Mouse (Mus musculus) adrenal gland (tissue): Measurements from ENCODE around the gene Mob4.
"Not testable (repeated sequence)": the region's sequence is repeated elsewhere in the genome, so short reads cannot be mapped to it uniquely, and the experiment has no call there.

Source experiments
- intact Hi-C: fragments of 180-260 bp; cut with DNase I; formaldehyde crosslinking; loops from one replicate; pipeline ENCODE4 v1.15.1; 2025
- long read RNA-seq, 2 experiments: library from polyadenylated mRNA; unstranded; transcript quantifications; one replicate each; pipeline ENCODE4 v2.0.0; 2020; ENCODE audit warnings: borderline replicate concordance in 1 of 2; ENCODE audit not compliant: insufficient replicate concordance in 1 of 2

The Mob4 gene
- long read RNA-seq, experiment 1, transcript Mob4-202 (7 exons, 1,816 nt): minor isoform, 8 of 617 reads
- long read RNA-seq, experiment 1, transcript Mob4-206 (8 exons, 901 nt): minor isoform, 7 of 617 reads
- long read RNA-seq, experiment 1, transcript Mob4-205 (8 exons, 2,840 nt): major isoform, 487 of 617 reads
- long read RNA-seq, experiment 1, partial matches to known transcripts: 53 of 617 reads
- long read RNA-seq, experiment 1, other reads (novel, unspliced or antisense): 59 of 617 reads
- long read RNA-seq, experiment 2, transcript Mob4-206 (8 exons, 901 nt): minor isoform, 5 of 462 reads
- long read RNA-seq, experiment 2, transcript Mob4-205 (8 exons, 2,840 nt): major isoform, 376 of 462 reads
- long read RNA-seq, experiment 2, partial matches to known transcripts: 24 of 462 reads
- long read RNA-seq, experiment 2, other reads (novel, unspliced or antisense): 48 of 462 reads

DNA sequence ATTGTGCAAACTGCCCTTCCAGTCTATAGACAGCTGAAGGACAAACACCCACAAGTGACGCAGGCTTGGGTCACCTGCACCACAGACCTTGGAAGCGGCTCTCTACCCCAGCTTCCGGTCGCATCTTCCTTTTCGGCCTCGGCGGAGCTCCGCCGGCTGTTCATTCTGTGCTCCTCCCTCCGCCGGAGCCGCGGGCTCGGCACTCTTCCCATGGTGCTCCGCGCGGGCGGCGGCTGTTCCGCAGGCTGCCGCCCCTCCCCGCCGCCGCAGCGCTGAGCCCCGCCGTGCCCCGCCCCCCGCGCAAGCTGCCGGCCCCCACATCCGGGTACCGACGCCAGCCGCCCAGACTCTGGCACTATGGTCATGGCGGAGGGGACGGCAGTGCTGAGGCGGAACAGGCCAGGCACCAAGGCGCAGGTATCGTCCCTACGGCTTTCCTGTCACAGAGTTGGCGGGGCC lies at the start of gene Mob4:
Gene Mob4, plus strand, starts transcription at position 289 of the 459 bp plus-strand sequence.
- intact Hi-C loops: no loop called here

DNA sequence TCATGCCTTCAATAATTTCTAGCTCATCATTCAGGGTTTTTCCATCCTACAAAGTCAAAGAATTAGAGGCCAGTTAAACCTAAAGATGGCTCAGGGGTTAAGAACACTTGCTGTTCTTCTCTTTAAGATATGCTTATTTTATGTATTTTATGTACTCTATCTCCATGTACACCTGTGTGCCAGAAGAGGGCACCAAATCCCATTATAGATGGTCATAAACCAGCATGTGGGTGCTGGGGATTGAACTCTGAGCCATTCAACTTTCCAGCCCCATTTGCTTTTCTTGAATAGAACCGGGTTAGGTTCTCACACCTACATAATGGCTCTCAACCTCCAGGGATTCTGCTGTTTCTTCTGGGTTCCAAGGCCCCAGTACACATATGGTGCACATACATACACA lies 48.9 kb upstream of the Mob4 start:
- intact Hi-C loops: loop anchor here (5.0 kb wide), 1 partner anchor 90 kb away; no protein-coding TSS in a partner anchor

DNA sequence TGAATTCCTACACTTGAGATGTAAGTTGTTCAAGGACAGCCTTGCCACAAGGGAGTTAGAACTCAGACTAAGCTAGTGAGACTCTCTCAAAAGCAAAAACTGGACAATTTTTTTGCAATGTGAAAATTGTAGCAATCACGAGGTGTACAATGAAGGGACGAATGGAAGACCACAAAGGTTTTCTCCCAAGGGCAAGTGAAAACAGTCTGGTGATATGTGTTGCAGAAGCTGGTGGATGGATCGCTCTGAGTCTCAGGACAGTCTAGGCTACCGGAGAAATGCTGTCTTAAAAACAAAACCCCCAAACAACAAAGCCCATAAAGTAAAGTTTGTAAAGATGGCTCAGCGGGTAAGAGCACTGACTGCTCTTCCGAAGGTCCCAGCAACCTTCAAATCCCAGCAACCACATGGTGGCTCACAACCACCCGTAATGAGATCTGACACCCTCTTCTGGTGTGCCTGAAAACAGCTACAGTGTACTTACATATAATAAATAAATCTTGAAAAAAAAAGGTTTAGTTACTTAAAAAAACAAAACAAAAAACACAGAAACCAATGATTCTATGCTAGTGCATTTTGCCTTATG lies 45.2 kb upstream of the Mob4 start:
- intact Hi-C loops: loop anchor here (2.0 to 5.0 kb wide), 2 partner anchors 47 to 76 kb away; no protein-coding TSS in a partner anchor

GRCm38 (mm10) chr1:55086868-55087400 lies 44.1 kb upstream of the Mob4 start:
- intact Hi-C loops: loop anchor here (2.0 to 5.0 kb wide), 2 partner anchors 46 to 75 kb away; no protein-coding TSS in a partner anchor

DNA sequence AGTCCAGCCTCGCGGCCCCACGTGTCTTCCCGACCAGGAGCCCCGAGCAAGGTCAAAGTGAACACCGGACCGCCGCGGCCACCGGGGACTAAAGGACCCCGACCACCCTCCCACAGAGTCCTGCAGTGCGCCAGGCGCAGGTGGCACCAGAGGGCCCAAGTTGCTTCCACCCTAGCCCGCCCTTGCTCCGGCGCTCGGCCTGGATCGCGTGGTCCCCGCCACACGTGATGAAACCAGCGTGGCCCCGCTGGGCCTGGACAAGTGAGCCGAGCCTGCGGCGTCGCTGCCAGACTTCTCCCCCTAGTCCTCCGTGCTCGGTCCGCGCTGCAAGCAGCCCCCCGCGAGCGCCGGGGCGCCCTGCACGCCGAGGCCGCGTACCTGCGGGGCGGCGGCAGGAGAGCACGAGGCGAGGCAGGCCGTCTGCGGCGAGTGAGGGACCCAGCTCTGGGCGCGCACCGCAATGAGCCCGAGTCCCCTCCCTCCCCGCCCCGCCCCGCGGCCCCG lies 43.6 kb upstream of the Mob4 start:
- intact Hi-C loops: loop anchor here (2.0 to 5.0 kb wide), 2 partner anchors 45 to 75 kb away; no protein-coding TSS in a partner anchor

- intact Hi-C loops: loop anchor here (2.0 to 5.0 kb wide), 2 partner anchors 45 to 74 kb away; no protein-coding TSS in a partner anchor
These were observed 43.0 kb upstream of the Mob4 start, which contains the start of the genes Hspe1 and Hspd1 for GRCm38 (mm10) chr1:55087932-55088610. Hspe1 (plus strand) TSS chr1:55088132. Hspd1 (minus strand) TSS chr1:55088243.

GRCm38 (mm10) chr1:55088611-55089497 lies 42.2 kb upstream of the Mob4 start:
- intact Hi-C loops: loop anchor here (5.0 kb wide), 1 partner anchor 73 kb away; no protein-coding TSS in a partner anchor

GRCm38 (mm10) chr1:55089498-55090064 lies 41.5 kb upstream of the Mob4 start:
- intact Hi-C loops: loop anchor here (5.0 kb wide), 1 partner anchor 73 kb away; no protein-coding TSS in a partner anchor

DNA sequence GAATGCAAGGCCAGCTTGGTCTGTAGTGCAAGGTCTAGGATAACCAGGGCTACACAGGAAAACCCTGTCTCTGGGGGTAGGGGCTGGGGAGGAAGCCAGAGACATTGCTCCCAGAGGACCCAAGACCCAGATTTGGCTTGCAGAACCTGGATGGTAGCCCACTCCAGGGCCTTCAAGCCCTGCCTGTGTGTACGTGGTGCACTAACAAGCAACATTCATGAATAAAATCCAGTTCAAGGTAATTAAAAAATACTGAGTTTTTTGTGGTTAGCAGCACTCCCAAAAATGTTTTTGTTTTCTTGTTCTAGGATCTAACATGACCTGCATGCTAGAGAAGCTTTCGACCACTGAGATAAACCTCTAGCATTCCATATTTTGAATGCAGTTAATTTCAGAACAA lies 39.0 kb upstream of the Mob4 start:
- intact Hi-C loops: no loop called here

GRCm38 (mm10) chr1:55092469-55092868 lies 38.6 kb upstream of the Mob4 start:
- intact Hi-C loops: no loop called here

DNA sequence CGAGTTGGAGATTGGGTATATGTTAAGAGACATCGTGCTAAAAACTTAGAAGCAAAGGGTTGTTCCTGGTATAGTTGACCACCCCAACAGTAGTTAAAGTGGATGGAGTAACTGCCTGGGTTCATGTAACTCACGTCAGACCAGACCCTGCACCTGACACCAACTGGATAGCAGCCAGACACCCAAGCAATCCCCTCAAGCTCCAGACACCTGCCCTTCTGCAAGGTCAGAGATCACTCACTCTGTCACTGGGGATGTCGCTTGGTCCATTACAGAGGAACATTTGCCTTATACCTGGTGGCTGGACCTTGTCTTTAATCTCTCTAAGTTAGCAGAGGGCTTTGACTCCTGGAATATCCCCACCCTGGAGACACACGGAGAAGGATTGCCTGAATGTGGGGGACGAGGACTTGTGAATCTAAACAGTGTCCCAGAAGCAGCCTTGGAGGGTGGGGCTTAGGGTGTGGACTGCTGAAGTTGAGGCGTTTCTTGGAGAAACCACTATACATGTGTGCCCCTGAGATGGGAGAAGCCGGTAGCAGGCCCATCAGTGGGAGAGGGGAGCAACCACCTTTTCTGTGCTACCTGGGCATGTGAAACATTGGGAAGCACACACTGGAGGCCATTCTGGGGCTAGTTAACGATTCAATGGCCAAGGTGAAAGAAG lies 24.0 kb upstream of the Mob4 start:
- intact Hi-C loops: no loop called here

GRCm38 (mm10) chr1:55107644-55108043 lies 23.4 kb upstream of the Mob4 start:
- intact Hi-C loops: no loop called here

GRCm38 (mm10) chr1:55108473-55108872 lies 22.6 kb upstream of the Mob4 start:
- intact Hi-C loops: no loop called here

GRCm38 (mm10) chr1:55109066-55109766 lies 21.8 kb upstream of the Mob4 start:
- intact Hi-C loops: no loop called here

GRCm38 (mm10) chr1:55123046-55123445 lies 8.0 kb upstream of the Mob4 start:
- intact Hi-C loops: no loop called here

DNA sequence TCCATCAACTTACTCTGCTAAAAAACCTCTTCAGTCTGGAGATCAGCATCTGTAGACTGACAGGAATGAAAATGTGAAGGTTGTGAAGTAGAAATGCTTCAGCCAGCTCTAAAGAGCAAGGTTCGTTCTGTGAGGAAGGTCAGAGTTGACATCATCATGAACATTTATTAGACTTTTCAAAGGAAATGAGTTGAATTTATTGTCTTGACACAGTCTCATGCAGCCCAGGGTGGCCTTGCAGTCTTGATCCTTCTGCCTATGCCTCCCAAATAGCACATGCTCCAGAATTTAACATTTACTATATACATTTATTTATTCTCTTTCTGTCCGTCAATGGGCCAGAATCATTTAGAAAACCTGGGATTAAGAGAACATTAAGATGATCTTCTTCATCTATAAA lies 7.5 kb upstream of the Mob4 start:
- intact Hi-C loops: no loop called here

DNA sequence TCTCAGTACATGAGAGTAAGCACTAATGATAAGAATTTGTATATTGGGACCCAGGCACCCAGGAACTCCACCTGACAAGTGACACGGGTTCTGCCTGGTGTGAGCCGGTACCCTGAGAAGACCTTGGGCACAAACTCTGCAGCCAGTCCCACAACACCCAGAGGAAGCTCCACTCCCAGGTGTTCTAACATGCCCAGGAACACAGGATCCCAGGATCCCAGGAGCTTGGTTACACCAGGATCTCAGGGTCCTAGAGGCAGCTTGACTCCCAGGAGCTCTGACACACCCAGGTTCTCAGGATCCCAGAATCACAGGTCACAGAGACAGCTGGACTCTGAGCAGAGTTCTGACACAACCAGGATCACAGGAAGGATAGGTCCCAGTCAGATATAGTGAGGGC lies 6.9 kb upstream of the Mob4 start:
- intact Hi-C loops: not testable (repeated sequence)

- intact Hi-C loops: no loop called here
These were observed 1.3 kb upstream of the Mob4 start for GRCm38 (mm10) chr1:55129716-55130115.
